Mouse (Mus musculus): ENCODE data around the gene Ptgr2. TPM values are rescaled to one million over a fixed set of nuclear protein-coding genes. Genes with fewer than 3 reads are reported as not detected.

Ptgr2 gene
- total and polyA plus RNA-seq, 2 experiments from 2014 or later = 13.6 to 18.8 TPM

DNA sequence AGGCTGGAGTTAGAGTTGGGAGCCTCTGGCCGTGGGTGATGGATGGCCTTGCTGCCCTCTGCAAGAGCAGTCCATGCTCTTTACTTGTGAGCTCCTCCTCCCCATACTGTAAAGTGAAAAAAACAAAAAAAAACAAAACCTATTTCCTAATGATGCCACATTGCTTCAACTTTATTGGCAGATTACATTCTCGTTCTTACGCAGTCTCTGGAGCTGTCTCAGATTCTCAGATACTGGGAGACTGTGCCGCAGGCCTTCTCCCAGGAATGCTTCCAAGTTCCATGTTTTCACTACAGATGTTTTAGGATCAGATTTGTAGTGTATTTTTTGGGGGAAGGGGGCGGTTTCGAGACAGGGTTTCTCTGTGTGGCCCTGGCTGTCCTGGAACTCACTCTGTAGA is 80.1 kb downstream of the Ptgr2 start:
- Histone ChIP-seq H3K9me3 (ENCODE audit: low read length) (no peaks in the 10 kb centered on the region), H3K9ac (replicated peaks; ENCODE audit: low read length, poor library complexity, severe bottlenecking) (no peak overlapping the region), H3K4me3 (ENCODE audit: low read depth, low read length) (no peak overlapping the region), H3K27ac (ENCODE audit: low read depth, low read length) (no peak overlapping the region), H3K4me2 (ENCODE audit: low read depth, low read length, poor library complexity, severe bottlenecking) (no peak overlapping the region), H3K4me1 (ENCODE audit: insufficient read depth, low read length) (peaks cover 5% of the 10 kb centered on the region), H3K27me3 (ENCODE audit: insufficient read depth, low read length) (no peaks in the 10 kb centered on the region), H3K36me3 (ENCODE audit: insufficient read depth, low read length) (peaks cover 24% of the 10 kb centered on the region)
- no peak for TF ChIP-seq CTCF (IDR thresholded peaks at IDR 0.05)
- ATAC-seq (ENCODE audit: low FRiP score) (no peak), DNase-seq (ENCODE audit: low spot score) (no peak)
- WGBS = 95% methylated on average over 6 of the region's 6 CpGs

Other genes starting within 250 kb of the Ptgr2 start
- gene Acot4, start 246.9 kb upstream of the Ptgr2 start, total RNA-seq (2014; rRNA removed) = 0.33 and 1.7 TPM in 2 replicates
- 0.84 and 1.3 TPM in 2 replicates for gene Acot4, start 246.9 kb upstream of the Ptgr2 start, polyA plus RNA-seq (2015; fragmentation: Nextera tagmentation; extraction: Ambion mirVana)
- gene Gm49366, start 246.3 kb upstream of the Ptgr2 start, total RNA-seq (2014; rRNA removed) = not detected in 2 replicates
- gene Gm49366, start 246.3 kb upstream of the Ptgr2 start, polyA plus RNA-seq (2015; fragmentation: Nextera tagmentation; extraction: Ambion mirVana) = not detected in 2 replicates
- 0.77 and 3.4 TPM in 2 replicates for gene Acot3, start 233.1 kb upstream of the Ptgr2 start, total RNA-seq (2014; rRNA removed)
- gene Acot3, start 233.1 kb upstream of the Ptgr2 start, polyA plus RNA-seq (2015; fragmentation: Nextera tagmentation; extraction: Ambion mirVana) = 0.99 and 2.0 TPM in 2 replicates
- gene Acot5, start 215.9 kb upstream of the Ptgr2 start, total RNA-seq (2014; rRNA removed) = 1.5 and 2.0 TPM in 2 replicates
- gene Acot5, start 215.9 kb upstream of the Ptgr2 start, polyA plus RNA-seq (2015; fragmentation: Nextera tagmentation; extraction: Ambion mirVana) = 0.77 and 1.1 TPM in 2 replicates
- 4.7 and 5.8 TPM in 2 replicates for gene Acot6, start 184.6 kb upstream of the Ptgr2 start, total RNA-seq (2014; rRNA removed)
- 1.4 and 1.7 TPM in 2 replicates for gene Acot6, start 184.6 kb upstream of the Ptgr2 start, polyA plus RNA-seq (2015; fragmentation: Nextera tagmentation; extraction: Ambion mirVana)
- gene Dnal1, start 170.9 kb upstream of the Ptgr2 start, total RNA-seq (2014; rRNA removed) = 15.6 and 17.1 TPM in 2 replicates
- 7.1 and 10.7 TPM in 2 replicates for gene Dnal1, start 170.9 kb upstream of the Ptgr2 start, polyA plus RNA-seq (2015; fragmentation: Nextera tagmentation; extraction: Ambion mirVana)
- gene Pnma1, start 136.7 kb upstream of the Ptgr2 start, total RNA-seq (2014; rRNA removed) = 6.0 and 8.1 TPM in 2 replicates
- 8.2 and 8.9 TPM in 2 replicates for gene Pnma1, start 136.7 kb upstream of the Ptgr2 start, polyA plus RNA-seq (2015; fragmentation: Nextera tagmentation; extraction: Ambion mirVana)
- gene Elmsan1, start 66.4 kb upstream of the Ptgr2 start, total RNA-seq (2014; rRNA removed) = 8.5 and 15.6 TPM in 2 replicates
- gene Elmsan1, start 66.4 kb upstream of the Ptgr2 start, polyA plus RNA-seq (2015; fragmentation: Nextera tagmentation; extraction: Ambion mirVana) = 2.0 and 3.0 TPM in 2 replicates
- gene Zfp410, start 31.6 kb downstream of the Ptgr2 start, total RNA-seq (2014; rRNA removed) = 55.9 and 60.4 TPM in 2 replicates
- 44.7 and 48.5 TPM in 2 replicates for gene Zfp410, start 31.6 kb downstream of the Ptgr2 start, polyA plus RNA-seq (2015; fragmentation: Nextera tagmentation; extraction: Ambion mirVana)
- 56.6 and 60.9 TPM in 2 replicates for gene Coq6, start 76.4 kb downstream of the Ptgr2 start, total RNA-seq (2014; rRNA removed)
- 40.6 and 41.6 TPM in 2 replicates for gene Coq6, start 76.4 kb downstream of the Ptgr2 start, polyA plus RNA-seq (2015; fragmentation: Nextera tagmentation; extraction: Ambion mirVana)
- 10.4 and 12.5 TPM in 2 replicates for gene Fam161b, start 76.6 kb downstream of the Ptgr2 start, total RNA-seq (2014; rRNA removed)
- gene Fam161b, start 76.6 kb downstream of the Ptgr2 start, polyA plus RNA-seq (2015; fragmentation: Nextera tagmentation; extraction: Ambion mirVana) = 11.4 and 14.1 TPM in 2 replicates
- gene Entpd5, start 123.8 kb downstream of the Ptgr2 start, total RNA-seq (2014; rRNA removed) = 15.6 and 15.9 TPM in 2 replicates
- gene Entpd5, start 123.8 kb downstream of the Ptgr2 start, polyA plus RNA-seq (2015; fragmentation: Nextera tagmentation; extraction: Ambion mirVana) = 12.4 and 14.1 TPM in 2 replicates
- 1.3 and 2.1 TPM in 2 replicates for gene Bbof1, start 123.8 kb downstream of the Ptgr2 start, total RNA-seq (2014; rRNA removed)
- gene Bbof1, start 123.8 kb downstream of the Ptgr2 start, polyA plus RNA-seq (2015; fragmentation: Nextera tagmentation; extraction: Ambion mirVana) = 2.4 and 3.2 TPM in 2 replicates
- 8.8 and 11.7 TPM in 2 replicates for gene Rnf113a2, start 132.0 kb downstream of the Ptgr2 start, total RNA-seq (2014; rRNA removed)
- 18.4 and 19.1 TPM in 2 replicates for gene Rnf113a2, start 132.0 kb downstream of the Ptgr2 start, polyA plus RNA-seq (2015; fragmentation: Nextera tagmentation; extraction: Ambion mirVana)
- 41.3 and 45.4 TPM in 2 replicates for gene Aldh6a1, start 165.8 kb downstream of the Ptgr2 start, total RNA-seq (2014; rRNA removed)
- 37.4 and 40.1 TPM in 2 replicates for gene Aldh6a1, start 165.8 kb downstream of the Ptgr2 start, polyA plus RNA-seq (2015; fragmentation: Nextera tagmentation; extraction: Ambion mirVana)
- gene Lin52, start 166.2 kb downstream of the Ptgr2 start, total RNA-seq (2014; rRNA removed) = 33.4 and 67.8 TPM in 2 replicates
- gene Lin52, start 166.2 kb downstream of the Ptgr2 start, polyA plus RNA-seq (2015; fragmentation: Nextera tagmentation; extraction: Ambion mirVana) = 22.8 and 26.7 TPM in 2 replicates

Measured in midbrain, postnatal 0 days (tissue).